Mouse (Mus musculus) ES-Bruce4 (cell line): ENCODE data around the gene Alpk1. TPM values are rescaled to one million over a fixed set of nuclear protein-coding genes. Genes with fewer than 3 reads are reported as not detected.

Experiments used
- H3K27ac ChIP-seq: 2 replicates; pipeline ENCODE4 v1.5.1; 2012; ENCODE audit warnings: low read length, inconsistent platforms; ENCODE audit not compliant: insufficient read depth
- H3K27me3 ChIP-seq: 2 replicates; pipeline ENCODE4 v1.6.1; 2012; ENCODE audit warnings: mild to moderate bottlenecking, low read length, inconsistent platforms; ENCODE audit not compliant: control insufficient read depth, poor library complexity, insufficient read depth, severe bottlenecking
- H3K36me3 ChIP-seq: 2 replicates; pipeline ENCODE4 v1.6.1; 2012; ENCODE audit warnings: inconsistent platforms, mild to moderate bottlenecking, low read length, moderate library complexity; ENCODE audit not compliant: control insufficient read depth, poor library complexity, insufficient read depth, severe bottlenecking
- H3K4me1 ChIP-seq: one replicate; pipeline ENCODE4 v1.8.1; 2011; ENCODE audit warnings: low read length; ENCODE audit not compliant: control insufficient read depth, insufficient read depth
- H3K4me3 ChIP-seq: 2 replicates; pipeline ENCODE4 v1.5.1; 2011; ENCODE audit warnings: low read depth, mild to moderate bottlenecking, low read length
- H3K9ac ChIP-seq: 2 replicates; pipeline ENCODE4 v1.6.1; 2012; ENCODE audit warnings: low read depth, mild to moderate bottlenecking, inconsistent platforms; ENCODE audit not compliant: poor library complexity, severe bottlenecking
- H3K9me3 ChIP-seq: replicated peaks from 2 replicates; pipeline ENCODE4 v1.6.1; 2012; ENCODE audit warnings: mild to moderate bottlenecking, low read length, inconsistent platforms; ENCODE audit not compliant: control insufficient read depth, poor library complexity, insufficient read depth, severe bottlenecking
- CTCF ChIP-seq: IDR thresholded peaks from one replicate; pipeline ENCODE4 v1.8.1; 2011; ENCODE audit warnings: low read depth, low read length
- EP300 ChIP-seq: IDR thresholded peaks from 2 replicates; pipeline ENCODE4 v1.6.1; 2011; ENCODE audit warnings: low read depth, low read length; ENCODE audit not compliant: insufficient read depth
- POLR2A ChIP-seq: IDR thresholded peaks from one replicate; pipeline ENCODE4 v1.8.1; 2011; ENCODE audit warnings: low read length; ENCODE audit not compliant: insufficient read depth
- polyA plus RNA-seq: library from polyadenylated mRNA; stranded (reverse); fragments of >200 nt; gene quantifications from 2 replicates; pipeline ENCODE4 v1.2.4, GENCODE M21; 2011; ENCODE audit warnings: low read depth; ENCODE audit not compliant: missing spikeins, insufficient read depth, insufficient read length

Alpk1 gene
- polyA plus RNA-seq, 1 experiment: 1.2 TPM

DNA sequence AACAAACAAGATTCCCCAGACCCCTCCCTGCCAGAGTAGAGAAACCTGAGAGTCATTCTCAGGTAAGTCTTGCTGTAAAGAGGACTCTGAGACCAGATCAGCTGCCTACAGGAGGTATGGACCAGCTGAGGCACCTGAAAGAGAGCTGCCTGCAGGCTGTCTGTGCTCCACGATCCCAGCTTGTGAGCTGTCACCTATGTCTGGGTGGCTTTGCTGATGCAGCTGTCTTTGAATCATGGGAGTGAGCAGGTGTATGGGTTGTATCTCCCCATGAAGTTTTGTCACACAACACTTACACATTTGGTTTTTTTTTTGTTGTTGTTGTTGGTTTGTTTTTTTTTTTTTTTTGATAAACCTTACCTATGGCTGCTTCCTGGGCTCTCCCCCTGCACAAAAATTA is 40.1 kb upstream of the Alpk1 start:
- TF ChIP-seq POLR2A (no peak), CTCF (no peak), EP300 (no peak)
- H3K27ac ChIP-seq: no peak overlapping the region
- H3K9me3 ChIP-seq: no peaks in the 10 kb centered on the region
- no peak overlapping the region for H3K4me3 ChIP-seq
- no peaks in the 10 kb centered on the region for H3K27me3 ChIP-seq
- H3K36me3 ChIP-seq: peaks cover 11% of the 10 kb centered on the region; the same call in 1 of the 2 replicates
- H3K9ac ChIP-seq: no peak overlapping the region
- H3K4me1 ChIP-seq: no peaks in the 10 kb centered on the region

DNA sequence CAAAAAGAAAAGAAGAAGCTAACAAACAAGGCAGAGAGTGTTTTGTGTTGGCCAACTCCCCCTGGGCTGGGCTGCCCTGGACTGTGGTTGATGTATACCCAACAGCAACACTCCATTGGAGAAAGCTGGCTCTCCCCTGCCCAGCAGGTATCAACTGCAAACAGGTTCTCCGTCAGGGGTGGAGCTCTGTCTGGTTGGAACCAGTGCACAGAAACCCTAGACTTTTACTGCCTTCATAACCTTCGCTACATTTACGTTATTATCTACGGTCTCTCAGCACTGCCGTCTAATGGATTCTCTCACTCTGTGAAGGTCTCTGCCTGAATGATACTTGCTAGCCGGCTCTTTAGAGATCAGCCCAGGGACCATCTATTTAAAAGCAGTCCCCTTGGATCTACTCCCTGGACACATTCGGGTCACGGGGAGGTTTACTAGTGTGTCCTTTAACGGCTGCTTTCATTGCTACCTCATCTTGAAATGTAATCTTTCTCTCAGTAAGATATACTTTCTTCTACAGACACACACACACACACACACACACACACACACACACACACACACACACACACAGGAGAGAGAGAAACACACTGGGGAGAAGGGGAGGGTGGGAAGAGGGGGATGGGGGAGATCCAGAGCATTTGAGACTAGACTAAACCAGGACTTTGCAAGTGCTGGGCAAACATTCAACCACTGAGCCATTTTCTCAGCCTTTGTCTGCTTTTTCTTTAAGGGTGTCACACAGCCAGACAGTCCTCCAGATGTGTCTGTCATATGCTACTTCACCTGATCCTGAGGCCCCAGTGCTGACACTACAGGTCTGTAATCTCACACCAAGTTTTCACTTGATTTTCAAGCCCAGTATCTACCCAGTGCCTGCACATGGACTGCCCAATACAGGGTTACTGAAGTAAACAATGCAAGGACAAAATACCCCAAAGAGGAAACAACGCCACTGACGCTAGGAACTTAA is 38.7 kb upstream of the Alpk1 start:
- Histone ChIP-seq H3K27ac (no peak overlapping the region), H3K4me3 (no peak overlapping the region), H3K9ac (no peak overlapping the region), H3K9me3 (no peaks in the 10 kb centered on the region), H3K36me3 (peaks cover 11% of the 10 kb centered on the region; the same call in 1 of the 2 replicates), H3K27me3 (no peaks in the 10 kb centered on the region), H3K4me1 (no peaks in the 10 kb centered on the region)
- TF ChIP-seq CTCF (no peak), POLR2A (no peak), EP300 (no peak)

DNA sequence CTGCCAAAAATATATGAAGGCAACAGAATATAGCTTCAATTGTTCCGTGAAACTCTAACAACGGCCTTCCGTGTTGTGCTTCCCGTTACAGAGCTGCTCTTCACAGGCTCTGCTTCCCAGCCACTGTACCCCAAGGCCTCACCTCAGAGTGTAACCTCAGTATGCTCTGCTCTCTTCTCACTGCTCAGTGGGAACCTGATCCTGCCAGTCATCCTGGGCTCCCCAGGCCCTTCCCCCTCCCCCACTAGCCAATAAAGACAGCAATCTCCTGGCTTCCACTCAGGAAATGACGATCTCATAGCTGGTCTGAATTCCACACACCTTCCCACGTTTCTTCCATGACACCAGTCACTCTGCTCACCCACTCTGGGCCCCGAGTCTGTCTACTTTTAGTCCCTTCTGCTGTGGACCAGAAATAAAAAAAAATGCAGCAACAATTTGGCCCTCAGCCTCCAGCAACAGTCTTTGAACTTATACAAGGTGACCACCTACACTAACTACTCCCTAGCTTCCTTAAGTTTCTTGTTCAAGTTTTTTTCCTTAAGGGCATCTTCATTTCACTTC is 36.9 kb upstream of the Alpk1 start:
- no peaks in the 10 kb centered on the region for H3K4me1 ChIP-seq
- H3K27ac ChIP-seq: no peak overlapping the region
- H3K27me3 ChIP-seq: no peaks in the 10 kb centered on the region
- no peaks in the 10 kb centered on the region for H3K9me3 ChIP-seq
- H3K36me3 ChIP-seq: peaks cover 18% of the 10 kb centered on the region
- TF ChIP-seq EP300 (no peak), CTCF (no peak), POLR2A (no peak)
- H3K9ac ChIP-seq: no peak overlapping the region
- H3K4me3 ChIP-seq: no peak overlapping the region

DNA sequence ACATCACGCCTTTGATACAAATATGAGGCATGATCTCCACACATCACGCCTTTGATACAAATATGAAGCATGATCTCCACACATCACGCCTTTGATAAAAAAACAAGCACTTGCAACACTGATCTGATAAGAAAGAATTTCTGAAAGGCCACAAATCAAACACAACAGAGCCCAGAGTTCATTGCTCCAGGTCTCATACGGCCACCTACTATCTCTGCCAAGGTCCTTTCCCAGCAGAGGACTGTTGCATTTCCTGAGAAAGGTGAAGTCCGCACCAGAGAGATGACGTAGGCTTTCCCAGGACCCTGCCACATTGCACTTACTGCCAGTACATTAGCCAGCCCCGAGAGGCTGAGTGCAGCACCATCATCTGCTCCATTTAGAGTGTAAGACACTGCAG is 28.8 kb upstream of the Alpk1 start:
- no peak overlapping the region for H3K9ac ChIP-seq
- H3K4me1 ChIP-seq: no peaks in the 10 kb centered on the region
- H3K9me3 ChIP-seq: no peaks in the 10 kb centered on the region
- H3K27ac ChIP-seq: no peak overlapping the region
- no peak overlapping the region for H3K4me3 ChIP-seq
- H3K27me3 ChIP-seq: no peaks in the 10 kb centered on the region
- H3K36me3 ChIP-seq: peaks cover 37% of the 10 kb centered on the region
- TF ChIP-seq POLR2A: no peak
- TF ChIP-seq EP300: no peak
- TF ChIP-seq CTCF: no peak

DNA sequence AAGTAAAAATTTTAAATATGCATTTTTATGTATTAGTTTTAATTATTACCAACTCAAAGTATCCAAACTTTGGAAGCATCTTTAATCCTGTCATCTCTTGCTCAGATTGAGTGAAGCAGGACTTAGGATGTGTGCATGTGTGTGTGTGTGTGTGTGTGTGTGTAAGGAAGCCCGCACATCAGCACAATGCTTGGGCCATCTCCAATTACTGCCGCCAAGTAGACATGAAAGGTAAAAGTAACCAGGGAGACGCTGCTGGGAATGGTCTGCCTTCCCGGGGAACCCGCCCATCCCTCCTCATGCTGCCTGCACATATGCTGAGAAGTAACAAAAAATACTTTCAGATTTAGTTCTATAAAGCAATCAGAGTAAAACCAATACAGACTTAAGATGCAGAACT is 27.5 kb upstream of the Alpk1 start:
- TF ChIP-seq EP300 (no peak), POLR2A (no peak), CTCF (no peak)
- peaks cover 32% of the 10 kb centered on the region for H3K36me3 ChIP-seq
- no peaks in the 10 kb centered on the region for H3K27me3 ChIP-seq
- H3K27ac ChIP-seq: no peak overlapping the region
- H3K4me3 ChIP-seq: no peak overlapping the region
- no peak overlapping the region for H3K9ac ChIP-seq
- H3K9me3 ChIP-seq: no peaks in the 10 kb centered on the region
- no peaks in the 10 kb centered on the region for H3K4me1 ChIP-seq

DNA sequence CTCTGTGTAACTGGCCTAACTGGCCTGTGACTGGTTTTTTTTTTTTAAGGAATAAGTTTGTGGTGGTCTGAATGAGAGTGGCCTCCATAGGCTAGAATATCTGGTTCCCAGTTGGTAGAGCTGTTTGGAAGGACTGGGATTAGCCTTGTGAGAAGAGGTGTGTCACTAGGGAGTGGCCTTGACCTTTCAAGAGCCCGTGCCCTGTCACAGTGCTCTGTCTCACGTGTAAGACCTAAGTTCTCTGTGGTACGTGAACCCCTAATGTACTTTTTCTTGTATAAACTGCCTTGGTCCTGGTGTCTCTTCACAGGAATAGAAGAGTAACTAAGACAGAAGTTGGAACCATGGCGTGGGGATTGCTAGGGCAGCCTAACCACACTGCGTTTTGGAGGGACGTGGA is 25.7 kb upstream of the Alpk1 start:
- Histone ChIP-seq H3K9me3 (no peaks in the 10 kb centered on the region), H3K27ac (no peak overlapping the region), H3K9ac (no peak overlapping the region), H3K27me3 (no peaks in the 10 kb centered on the region), H3K4me3 (no peak overlapping the region), H3K36me3 (peaks cover 21% of the 10 kb centered on the region), H3K4me1 (no peaks in the 10 kb centered on the region)
- TF ChIP-seq CTCF (no peak), POLR2A (no peak), EP300 (no peak)
